Mouse (Mus musculus) neural tube, embryonic 11.5 days (tissue): ENCODE results near the gene Tnfsf18. TPM values are rescaled to one million over a fixed set of nuclear protein-coding genes. Genes with fewer than 3 reads are reported as not detected.

ENCODE experiments used
- ATAC-seq: fragments of 200-750 bp; cut with Nextera tagmentation; 2 replicates; pipeline ENCODE4 v1.8.0; 2017; ENCODE audit warnings: moderate number of reproducible peaks, mild to moderate bottlenecking, moderate TSS enrichment, moderate library complexity; ENCODE audit not compliant: insufficient read depth, low FRiP score, low TSS enrichment
- DNase-seq: peaks from one replicate; pipeline ENCODE4 v3.0.0-alpha.2; 2015; ENCODE audit warnings: low spot score
- H3K27ac ChIP-seq: fragments of 300-500 bp; sonication (generic); 2 replicates; pipeline ENCODE4 v1.5.1; 2014; ENCODE audit warnings: low read depth, mild to moderate bottlenecking, low read length
- H3K27me3 ChIP-seq: fragments of 300-500 bp; sonication (generic); 2 replicates; pipeline ENCODE4 v1.6.1; 2014; ENCODE audit warnings: mild to moderate bottlenecking, low read length, mixed read lengths; ENCODE audit not compliant: control insufficient read depth, insufficient read depth
- H3K36me3 ChIP-seq: fragments of 300-500 bp; sonication (generic); 2 replicates; pipeline ENCODE4 v1.6.1; 2014; ENCODE audit warnings: mild to moderate bottlenecking, low read length, moderate library complexity, mixed read lengths; ENCODE audit not compliant: control insufficient read depth, insufficient read depth
- H3K4me1 ChIP-seq: fragments of 300-500 bp; sonication (generic); 2 replicates; pipeline ENCODE4 v1.6.1; 2014; ENCODE audit warnings: low read length, mixed read lengths; ENCODE audit not compliant: control insufficient read depth, insufficient read depth
- H3K4me2 ChIP-seq: fragments of 300-500 bp; sonication (generic); 2 replicates; pipeline ENCODE4 v1.6.1; 2014; ENCODE audit warnings: low read depth, mild to moderate bottlenecking, moderate library complexity
- H3K4me3 ChIP-seq: fragments of 300-500 bp; sonication (generic); 2 replicates; pipeline ENCODE4 v1.5.1; 2014; ENCODE audit warnings: low read depth, low read length
- H3K9ac ChIP-seq: fragments of 300-500 bp; sonication (generic); 2 replicates; pipeline ENCODE4 v1.6.1; 2014; ENCODE audit warnings: mild to moderate bottlenecking, low read length
- H3K9me3 ChIP-seq: fragments of 300-500 bp; sonication (generic); 2 replicates; pipeline ENCODE4 v1.6.1; 2016; ENCODE audit warnings: low read length; ENCODE audit not compliant: control insufficient read depth
- WGBS: fragments of 180-500 bp; shearing (Covaris S2); extraction: QIAGEN DNeasy Blood & Tissue Kit; methylation state at CpG from one replicate; pipeline ENCODE4 v1.1.7; 2014; 5-methylcytosine and 5-hydroxymethylcytosine counted together
- polyA plus RNA-seq: library from polyadenylated mRNA; unstranded; fragments of >200 nt; fragmentation: Nextera tagmentation; extraction: Ambion mirVana; gene quantifications from 2 replicates; pipeline ENCODE4 v1.2.1, GENCODE M21; 2014

Gene Tnfsf18
- polyA plus RNA-seq, 1 experiment from 2014 or later = not detected

DNA sequence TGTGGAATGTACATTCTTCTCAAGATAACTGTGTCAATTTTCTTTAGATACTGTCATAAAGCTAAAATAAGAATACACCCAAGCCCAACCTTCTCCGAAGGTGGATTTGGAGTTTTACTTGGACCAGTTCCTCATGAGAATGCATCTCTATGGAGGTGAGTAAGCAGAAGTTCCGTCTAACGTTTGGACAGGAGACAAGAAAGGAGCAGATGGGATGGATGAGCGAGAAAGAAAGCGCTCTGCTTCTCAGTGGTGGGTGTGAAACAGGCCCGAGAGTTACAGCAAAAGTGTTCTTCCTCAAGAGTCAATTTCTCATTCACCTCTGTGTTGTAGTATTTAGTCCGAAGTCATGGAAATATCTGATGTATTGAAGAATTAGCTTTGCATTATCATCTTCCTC, 2.7 kb upstream of the Tnfsf18 start:
- Histone ChIP-seq H3K27me3 (no peaks in the 10 kb centered on the region), H3K4me2 (no peak overlapping the region), H3K27ac (no peak overlapping the region), H3K9ac (no peak overlapping the region), H3K36me3 (no peaks in the 10 kb centered on the region), H3K4me3 (no peak overlapping the region), H3K4me1 (no peaks in the 10 kb centered on the region), H3K9me3 (no peaks in the 10 kb centered on the region)
- 90% methylated on average over 7 of the region's 7 CpGs for WGBS
- DNase-seq (no peak), ATAC-seq (no peak)

DNA sequence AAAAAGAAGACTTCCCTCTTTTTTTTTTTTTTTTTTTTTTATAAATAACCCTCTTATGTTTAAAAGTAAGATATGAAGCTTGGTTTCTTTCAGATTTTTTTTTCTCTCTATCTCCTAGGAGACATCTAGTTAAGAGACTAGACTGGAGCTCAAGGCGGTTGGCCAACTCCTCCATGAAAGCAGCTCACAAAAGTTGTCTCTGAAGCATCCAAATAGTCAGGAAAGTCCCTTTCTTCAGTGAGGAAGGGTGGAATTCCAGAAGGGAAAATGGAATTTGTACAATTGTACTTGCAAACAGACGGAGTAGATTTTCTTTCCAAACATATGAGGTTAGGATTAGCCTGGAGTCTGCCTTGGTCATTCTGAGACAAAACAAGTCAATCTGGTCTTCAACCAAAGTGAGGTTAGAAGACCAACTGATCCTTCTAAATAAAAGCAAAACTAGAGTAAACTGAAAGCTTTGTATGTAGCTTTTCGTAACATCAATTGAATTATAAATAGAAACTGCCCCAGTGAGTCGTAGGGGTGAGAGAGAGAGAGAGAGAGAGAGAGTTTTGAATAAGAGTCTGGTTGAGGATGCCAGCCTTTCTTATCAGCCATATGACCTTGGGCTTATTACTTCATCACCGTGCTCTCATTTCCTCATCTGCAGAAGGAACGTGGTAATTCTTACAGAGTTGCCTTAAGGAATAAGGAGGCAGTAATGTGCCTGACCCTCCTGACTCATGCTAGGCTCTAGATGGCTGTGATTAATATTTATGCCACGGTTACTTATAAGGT, 2.6 kb downstream of the Tnfsf18 start:
- Histone ChIP-seq H3K27ac (no peak overlapping the region), H3K27me3 (no peaks in the 10 kb centered on the region), H3K4me3 (no peak overlapping the region), H3K9me3 (no peaks in the 10 kb centered on the region), H3K36me3 (no peaks in the 10 kb centered on the region), H3K4me1 (no peaks in the 10 kb centered on the region), H3K9ac (no peak overlapping the region), H3K4me2 (no peak overlapping the region)
- WGBS = 84% methylated on average over 7 of the region's 7 CpGs
- DNase-seq = no peak
- ATAC-seq = no peak

DNA sequence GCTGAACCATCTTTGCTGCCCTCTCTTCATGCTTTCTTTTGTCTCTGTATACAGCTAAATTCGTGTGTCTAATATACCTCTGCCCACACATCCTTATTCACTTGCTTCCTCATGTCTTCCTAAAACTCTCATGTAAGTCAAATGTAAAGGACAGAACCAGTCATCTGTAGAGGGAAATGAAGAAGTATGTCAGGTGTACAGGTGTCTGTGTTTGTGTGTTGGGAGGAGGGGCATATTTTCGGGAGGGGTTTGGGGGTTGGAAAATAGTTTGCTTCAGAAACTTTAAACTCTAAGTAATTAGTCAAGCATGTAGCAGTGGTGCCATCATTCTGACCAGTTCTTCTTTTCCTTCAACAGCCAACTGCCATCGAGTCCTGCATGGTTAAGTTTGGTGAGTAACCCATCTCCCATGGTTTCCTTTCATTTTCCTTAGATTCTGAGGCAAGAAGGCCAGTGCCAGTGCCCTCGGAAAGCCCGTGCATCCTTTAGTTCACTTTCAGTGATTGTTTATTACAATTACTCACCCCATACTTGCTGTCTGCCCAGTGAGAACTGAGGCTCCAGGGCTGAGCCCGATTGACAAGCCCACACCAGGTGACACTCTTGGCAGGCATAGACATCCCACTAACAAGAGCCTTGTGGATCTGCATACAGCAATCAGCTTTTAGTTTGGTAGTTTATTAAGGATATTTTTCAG, 5.8 kb downstream of the Tnfsf18 start:
- H3K4me2 ChIP-seq = no peak overlapping the region
- no peak for DNase-seq
- H3K4me1 ChIP-seq = no peaks in the 10 kb centered on the region
- no peaks in the 10 kb centered on the region for H3K36me3 ChIP-seq
- no peaks in the 10 kb centered on the region for H3K9me3 ChIP-seq
- no peaks in the 10 kb centered on the region for H3K27me3 ChIP-seq
- no peak overlapping the region for H3K9ac ChIP-seq
- H3K4me3 ChIP-seq = no peak overlapping the region
- H3K27ac ChIP-seq = no peak overlapping the region
- 91% methylated on average over 6 of the region's 6 CpGs for WGBS
- no peak for ATAC-seq

DNA sequence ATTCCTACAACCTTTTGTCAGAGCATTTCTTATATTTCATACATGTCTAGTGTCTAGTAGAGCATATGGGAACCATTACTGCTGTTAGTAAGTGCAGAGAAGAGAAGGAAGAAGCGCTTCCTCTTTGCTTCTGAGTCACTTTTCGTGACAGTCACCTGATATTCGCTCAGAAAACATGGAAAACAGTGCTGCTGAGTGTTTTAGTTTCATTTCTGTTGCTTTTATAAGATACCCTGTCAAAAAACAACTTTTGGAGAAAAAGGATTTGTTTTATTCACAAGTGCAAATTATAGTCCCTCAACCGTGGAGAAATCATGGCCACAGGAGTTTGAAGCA, 6.3 kb downstream of the Tnfsf18 start:
- H3K36me3 ChIP-seq = no peaks in the 10 kb centered on the region
- no peak overlapping the region for H3K9ac ChIP-seq
- H3K27ac ChIP-seq = no peak overlapping the region
- no peak overlapping the region for H3K4me3 ChIP-seq
- no peaks in the 10 kb centered on the region for H3K9me3 ChIP-seq
- 83% methylated on average over 4 of the region's 4 CpGs for WGBS
- no peaks in the 10 kb centered on the region for H3K27me3 ChIP-seq
- H3K4me1 ChIP-seq = no peaks in the 10 kb centered on the region
- DNase-seq (no peak), ATAC-seq (no peak)
- H3K4me2 ChIP-seq = no peak overlapping the region

DNA sequence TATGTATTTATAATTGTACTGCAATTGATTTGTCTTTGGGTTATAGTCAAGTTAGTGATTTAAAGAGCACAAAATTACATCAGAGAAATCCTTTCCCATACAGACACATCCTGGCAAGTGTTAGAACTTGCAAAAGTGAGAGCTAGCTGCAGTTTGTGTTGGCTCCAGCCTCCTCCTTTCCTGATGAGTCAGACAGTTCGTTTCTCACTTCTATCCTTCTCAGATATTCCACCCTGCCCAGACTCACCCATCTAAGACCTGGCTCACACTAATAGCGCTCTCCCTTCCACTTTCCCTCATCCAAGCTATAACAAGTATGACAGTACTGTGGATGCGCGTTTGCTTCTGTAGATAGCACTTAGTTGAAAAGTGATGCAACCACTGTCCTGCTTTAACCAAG, 11.9 kb downstream of the Tnfsf18 start:
- WGBS = 91% methylated on average over 4 of the region's 4 CpGs
- ATAC-seq = no peak

DNA sequence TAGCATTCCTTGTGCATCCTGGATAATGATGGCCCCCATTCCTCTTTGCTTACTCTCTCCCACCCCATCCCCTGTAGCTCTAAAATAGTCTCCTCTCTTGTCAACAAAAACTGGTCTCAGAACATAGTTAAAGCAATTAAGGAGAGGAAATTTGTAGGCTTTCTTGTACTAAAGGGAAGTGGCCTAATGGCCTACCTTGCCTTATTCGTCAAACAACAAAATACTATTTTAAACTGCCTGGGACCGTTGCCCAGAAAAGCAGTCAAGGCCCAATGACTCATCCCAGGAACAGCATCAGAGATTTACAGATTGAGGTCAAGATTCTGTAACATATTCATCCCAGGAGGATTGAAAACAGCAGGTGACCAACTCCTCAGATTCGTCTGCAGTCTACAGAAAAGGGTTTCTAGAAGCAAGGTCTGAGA, 13.2 kb downstream of the Tnfsf18 start:
- DNase-seq (no peak), ATAC-seq (no peak)
- 71% methylated on average over 3 of the region's 3 CpGs for WGBS
- no peaks in the 10 kb centered on the region for H3K4me1 ChIP-seq
- H3K9me3 ChIP-seq = no peaks in the 10 kb centered on the region
- H3K36me3 ChIP-seq = no peaks in the 10 kb centered on the region
- no peak overlapping the region for H3K4me3 ChIP-seq
- H3K27me3 ChIP-seq = no peaks in the 10 kb centered on the region
- no peak overlapping the region for H3K27ac ChIP-seq
- no peak overlapping the region for H3K9ac ChIP-seq
- no peak overlapping the region for H3K4me2 ChIP-seq

More for the DNA sequence above, 11.9 kb downstream of the Tnfsf18 start:
- H3K4me2 ChIP-seq = no peak overlapping the region
- H3K27ac ChIP-seq = no peak overlapping the region
- H3K9me3 ChIP-seq = no peaks in the 10 kb centered on the region
- DNase-seq = no peak
- no peaks in the 10 kb centered on the region for H3K36me3 ChIP-seq
- no peaks in the 10 kb centered on the region for H3K4me1 ChIP-seq
- H3K27me3 ChIP-seq = no peaks in the 10 kb centered on the region
- no peak overlapping the region for H3K4me3 ChIP-seq
- H3K9ac ChIP-seq = no peak overlapping the region

DNA sequence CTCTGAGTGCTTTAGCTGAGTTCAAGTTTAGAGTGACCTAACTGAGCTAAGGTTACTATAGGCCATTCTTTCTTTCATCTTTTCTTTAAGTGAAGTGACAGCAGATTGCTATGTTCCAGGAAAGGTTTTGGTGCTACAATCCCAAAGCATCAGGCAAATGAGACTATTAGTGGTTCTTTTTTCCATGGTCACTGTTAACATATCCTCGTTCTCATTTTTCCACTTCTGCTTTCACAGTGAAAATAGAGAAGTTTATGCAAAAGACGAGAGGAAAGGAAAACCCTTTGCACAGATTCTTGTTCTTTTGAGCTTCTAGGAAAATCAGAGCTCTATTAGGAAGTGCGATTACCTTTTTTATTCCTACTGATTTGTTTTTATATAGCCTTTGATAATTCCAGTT, 22.9 kb downstream of the Tnfsf18 start:
- Histone ChIP-seq H3K27me3 (no peaks in the 10 kb centered on the region), H3K4me2 (no peak overlapping the region), H3K9ac (no peak overlapping the region), H3K27ac (no peak overlapping the region), H3K4me3 (no peak overlapping the region), H3K9me3 (no peaks in the 10 kb centered on the region), H3K4me1 (no peaks in the 10 kb centered on the region), H3K36me3 (no peaks in the 10 kb centered on the region)
- no peak for ATAC-seq
- 83% methylated on average over 3 of the region's 3 CpGs for WGBS
- DNase-seq = no peak

DNA sequence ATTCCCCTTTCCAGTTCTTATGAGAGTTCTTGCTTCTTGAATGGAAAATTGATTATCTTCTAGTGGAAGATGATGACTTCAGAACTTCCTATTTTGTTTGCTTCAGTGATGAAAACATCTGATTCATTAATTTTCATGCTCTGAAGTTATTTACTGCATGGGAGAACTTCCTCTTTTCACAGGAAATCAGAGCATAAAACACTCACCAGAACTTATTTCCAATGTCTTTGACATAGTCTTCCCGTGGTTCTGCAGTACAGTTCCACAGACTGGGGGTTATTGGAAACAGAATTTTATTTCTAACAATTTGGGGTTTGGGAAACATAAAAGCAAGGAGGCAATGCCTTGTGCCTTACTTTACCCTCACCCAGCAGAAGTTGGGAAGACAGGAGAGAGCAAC, 25.8 kb downstream of the Tnfsf18 start:
- no peak overlapping the region for H3K9ac ChIP-seq
- no peak overlapping the region for H3K4me2 ChIP-seq
- 91% methylated on average over 1 of the region's 1 CpGs for WGBS
- no peak overlapping the region for H3K4me3 ChIP-seq
- DNase-seq (no peak), ATAC-seq (no peak)
- no peaks in the 10 kb centered on the region for H3K9me3 ChIP-seq
- H3K36me3 ChIP-seq = no peaks in the 10 kb centered on the region
- H3K27me3 ChIP-seq = no peaks in the 10 kb centered on the region
- no peaks in the 10 kb centered on the region for H3K4me1 ChIP-seq
- no peak overlapping the region for H3K27ac ChIP-seq

DNA sequence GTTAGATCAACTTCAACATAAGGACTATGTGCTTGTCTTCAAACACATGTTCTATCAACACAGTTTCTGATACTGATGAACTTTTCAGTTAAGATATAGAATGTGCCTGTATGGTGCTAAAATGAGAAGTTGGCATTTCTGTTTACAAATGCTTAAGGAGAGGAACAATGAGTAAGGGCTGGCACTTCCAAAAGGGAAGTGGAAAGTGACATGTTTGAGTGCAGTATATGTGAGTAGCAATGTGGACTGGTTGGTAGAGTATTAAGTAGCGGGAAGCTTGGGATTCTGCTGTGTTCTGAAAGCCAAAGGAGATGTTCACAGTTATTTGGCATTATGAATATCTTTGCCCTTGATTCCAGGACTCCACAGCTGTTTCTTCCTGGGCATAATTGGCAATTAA, 33.7 kb downstream of the Tnfsf18 start:
- Histone ChIP-seq H3K4me3 (no peak overlapping the region), H3K9ac (no peak overlapping the region), H3K4me2 (no peak overlapping the region), H3K4me1 (no peaks in the 10 kb centered on the region), H3K27ac (no peak overlapping the region), H3K36me3 (no peaks in the 10 kb centered on the region), H3K27me3 (no peaks in the 10 kb centered on the region), H3K9me3 (no peaks in the 10 kb centered on the region)
- 88% methylated on average over 1 of the region's 1 CpGs for WGBS
- DNase-seq (no peak), ATAC-seq (no peak)
